Mouse (Mus musculus): ENCODE measurements around the gene Mcoln3. TPM values are rescaled to one million over a fixed set of nuclear protein-coding genes. Genes with fewer than 3 reads are reported as not detected.

Gene Mcoln3
- total and polyA plus RNA-seq, 2 experiments from 2014 or later, result 0.38 TPM

- Histone ChIP-seq H3K4me3 (ENCODE audit: low read depth, low read length) (no peak overlapping the region), H3K27me3 (ENCODE audit: insufficient read depth, low read length) (peaks cover 9% of the 10 kb centered on the region; the same call in 1 of the 2 replicates), H3K9me3 (ENCODE audit: low read length) (no peaks in the 10 kb centered on the region), H3K4me1 (ENCODE audit: insufficient read depth, low read length) (peaks cover 3% of the 10 kb centered on the region; the same call in 1 of the 2 replicates), H3K36me3 (ENCODE audit: insufficient read depth, low read length) (no peaks in the 10 kb centered on the region), H3K9ac (replicated peaks; ENCODE audit: low read length, poor library complexity, severe bottlenecking) (no peak overlapping the region), H3K4me2 (ENCODE audit: low read depth, low read length, poor library complexity, severe bottlenecking) (no peak overlapping the region), H3K27ac (ENCODE audit: low read depth, low read length) (no peak overlapping the region)
- TF ChIP-seq CTCF (IDR thresholded peaks at IDR 0.05), result no peak
- no peak for DNase-seq (ENCODE audit: low spot score)
- 88% methylated on average over 13 of the region's 13 CpGs for WGBS
- ATAC-seq (ENCODE audit: low FRiP score), result no peak
Observed at GRCm38 (mm10) chr3:146155628-146156576, 38.7 kb downstream of the Mcoln3 start.

- Histone ChIP-seq H3K4me1 (ENCODE audit: insufficient read depth, low read length) (peaks cover 3% of the 10 kb centered on the region; the same call in 1 of the 2 replicates), H3K27ac (ENCODE audit: low read depth, low read length) (no peak overlapping the region), H3K4me3 (ENCODE audit: low read depth, low read length) (no peak overlapping the region), H3K27me3 (ENCODE audit: insufficient read depth, low read length) (peaks cover under 1% of the 10 kb centered on the region; the same call in 1 of the 2 replicates), H3K4me2 (ENCODE audit: low read depth, low read length, poor library complexity, severe bottlenecking) (no peak overlapping the region), H3K9ac (replicated peaks; ENCODE audit: low read length, poor library complexity, severe bottlenecking) (no peak overlapping the region), H3K36me3 (ENCODE audit: insufficient read depth, low read length) (no peaks in the 10 kb centered on the region), H3K9me3 (ENCODE audit: low read length) (no peaks in the 10 kb centered on the region)
- 84% methylated on average over 2 of the region's 2 CpGs for WGBS
- no peak for ATAC-seq (ENCODE audit: low FRiP score)
- no peak for TF ChIP-seq CTCF (IDR thresholded peaks at IDR 0.05)
- no peak for DNase-seq (ENCODE audit: low spot score)
Observed at GRCm38 (mm10) chr3:146156811-146157210, 39.6 kb downstream of the Mcoln3 start.

DNA sequence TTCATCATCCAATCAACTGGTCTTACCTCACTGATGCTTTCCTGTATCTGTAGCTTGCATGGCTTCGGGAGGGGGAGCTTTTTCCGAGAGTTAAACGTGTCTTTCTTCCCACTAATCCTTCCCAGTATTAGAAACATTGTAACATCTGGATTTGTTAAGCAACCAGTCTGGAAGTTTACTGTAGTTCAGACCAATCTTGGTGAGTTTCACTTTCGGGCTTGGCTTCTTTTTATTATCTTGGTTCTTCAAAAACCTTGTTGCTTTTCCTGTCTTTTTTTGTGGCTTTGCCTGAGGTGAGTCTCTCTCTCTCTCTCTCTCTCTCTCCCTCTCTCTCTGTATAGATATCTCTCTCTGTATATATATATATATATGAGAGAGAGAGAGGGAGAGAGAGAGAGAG lies 40.8 kb downstream of the Mcoln3 start:
- ATAC-seq (ENCODE audit: low FRiP score) (no peak), DNase-seq (ENCODE audit: low spot score) (no peak)
- Histone ChIP-seq H3K4me3 (ENCODE audit: low read depth, low read length) (no peak overlapping the region), H3K27ac (ENCODE audit: low read depth, low read length) (no peak overlapping the region), H3K9ac (replicated peaks; ENCODE audit: low read length, poor library complexity, severe bottlenecking) (no peak overlapping the region), H3K4me2 (ENCODE audit: low read depth, low read length, poor library complexity, severe bottlenecking) (no peak overlapping the region), H3K9me3 (ENCODE audit: low read length) (no peaks in the 10 kb centered on the region), H3K4me1 (ENCODE audit: insufficient read depth, low read length) (peaks cover 3% of the 10 kb centered on the region; the same call in 1 of the 2 replicates), H3K27me3 (ENCODE audit: insufficient read depth, low read length) (no peaks in the 10 kb centered on the region), H3K36me3 (ENCODE audit: insufficient read depth, low read length) (no peaks in the 10 kb centered on the region)
- WGBS, result 79% methylated on average over 4 of the region's 4 CpGs
- TF ChIP-seq CTCF (IDR thresholded peaks at IDR 0.05), result no peak

DNA sequence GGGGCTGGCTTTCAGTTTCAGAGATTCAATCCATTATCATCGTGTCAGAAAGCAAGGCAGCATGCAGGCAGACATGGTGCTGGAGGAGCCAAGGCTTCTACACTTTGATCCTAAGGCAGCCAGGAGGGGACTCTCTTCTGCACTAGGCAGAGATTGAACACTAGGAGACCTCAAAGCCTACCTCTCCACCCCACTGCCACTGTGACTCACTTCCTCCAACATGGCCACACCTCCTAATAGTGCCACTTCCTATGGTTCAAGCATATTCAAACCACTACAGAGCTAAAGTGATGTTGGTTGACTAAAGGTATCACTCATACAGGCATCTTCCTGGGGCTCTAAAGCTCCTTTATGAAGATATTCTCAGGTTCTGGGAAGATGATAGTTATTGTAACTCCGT lies 42.1 kb downstream of the Mcoln3 start:
- H3K4me1 ChIP-seq (ENCODE audit: insufficient read depth, low read length), result no peaks in the 10 kb centered on the region
- no peaks in the 10 kb centered on the region for H3K9me3 ChIP-seq (ENCODE audit: low read length)
- no peak overlapping the region for H3K4me3 ChIP-seq (ENCODE audit: low read depth, low read length)
- TF ChIP-seq CTCF (IDR thresholded peaks at IDR 0.05), result no peak
- no peak overlapping the region for H3K27ac ChIP-seq (ENCODE audit: low read depth, low read length)
- no peak overlapping the region for H3K4me2 ChIP-seq (ENCODE audit: low read depth, low read length, poor library complexity, severe bottlenecking)
- ATAC-seq (ENCODE audit: low FRiP score), result no peak
- no peaks in the 10 kb centered on the region for H3K27me3 ChIP-seq (ENCODE audit: insufficient read depth, low read length)
- H3K9ac ChIP-seq (replicated peaks; ENCODE audit: low read length, poor library complexity, severe bottlenecking), result no peak overlapping the region
- no peak for DNase-seq (ENCODE audit: low spot score)
- 86% methylated on average over 2 of the region's 2 CpGs for WGBS
- no peaks in the 10 kb centered on the region for H3K36me3 ChIP-seq (ENCODE audit: insufficient read depth, low read length)

DNA sequence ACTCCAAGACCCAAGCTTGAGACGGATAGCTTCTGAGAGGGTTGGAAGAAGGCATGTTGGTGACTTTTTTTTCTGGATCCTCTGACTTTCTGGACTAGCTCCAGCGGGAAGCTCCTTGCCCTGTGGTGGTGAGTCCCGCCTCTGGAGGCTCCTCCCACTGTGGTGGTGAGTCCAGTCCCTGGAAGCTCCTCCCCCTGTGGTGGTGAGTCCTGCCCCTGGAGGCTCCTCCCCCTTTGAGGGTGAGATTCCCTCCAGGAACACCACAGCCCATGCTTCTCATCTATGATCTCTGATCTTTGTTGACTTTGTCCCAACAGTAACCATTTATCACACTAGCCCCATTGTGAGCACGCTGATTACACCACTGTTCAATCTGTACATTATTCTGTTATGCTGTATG lies 44.9 kb downstream of the Mcoln3 start:
- no peaks in the 10 kb centered on the region for H3K4me1 ChIP-seq (ENCODE audit: insufficient read depth, low read length)
- H3K9me3 ChIP-seq (ENCODE audit: low read length), result no peaks in the 10 kb centered on the region
- no peak overlapping the region for H3K4me3 ChIP-seq (ENCODE audit: low read depth, low read length)
- H3K4me2 ChIP-seq (ENCODE audit: low read depth, low read length, poor library complexity, severe bottlenecking), result no peak overlapping the region
- H3K27ac ChIP-seq (ENCODE audit: low read depth, low read length), result no peak overlapping the region
- H3K36me3 ChIP-seq (ENCODE audit: insufficient read depth, low read length), result no peaks in the 10 kb centered on the region
- DNase-seq (ENCODE audit: low spot score) (no peak), ATAC-seq (ENCODE audit: low FRiP score) (no peak)
- no peak overlapping the region for H3K9ac ChIP-seq (replicated peaks; ENCODE audit: low read length, poor library complexity, severe bottlenecking)
- TF ChIP-seq CTCF (IDR thresholded peaks at IDR 0.05), result no peak
- 82% methylated on average over 4 of the region's 4 CpGs for WGBS
- no peaks in the 10 kb centered on the region for H3K27me3 ChIP-seq (ENCODE audit: insufficient read depth, low read length)

DNA sequence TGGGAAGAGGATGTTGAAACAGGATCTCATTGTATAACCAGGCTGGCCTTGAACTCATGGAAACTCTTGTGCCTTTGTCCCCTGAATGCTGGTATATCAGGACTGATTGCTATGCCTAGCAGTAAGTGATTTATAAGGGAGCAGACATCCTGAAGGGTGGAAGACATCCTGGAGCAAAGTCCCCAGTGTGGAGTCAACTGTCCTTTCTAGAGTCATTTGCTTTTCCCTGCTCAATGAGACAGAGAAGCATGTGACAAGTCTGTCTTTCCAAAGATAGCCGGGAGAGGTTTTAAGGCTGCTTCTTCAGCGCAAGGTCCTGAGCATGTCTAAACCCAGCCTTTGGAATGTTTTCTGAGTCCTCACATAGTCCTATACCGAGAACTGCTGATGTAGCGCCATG lies 52.1 kb downstream of the Mcoln3 start:
- H3K36me3 ChIP-seq (ENCODE audit: insufficient read depth, low read length), result no peaks in the 10 kb centered on the region
- no peak for DNase-seq (ENCODE audit: low spot score)
- TF ChIP-seq CTCF (IDR thresholded peaks at IDR 0.05), result no peak
- no peaks in the 10 kb centered on the region for H3K27me3 ChIP-seq (ENCODE audit: insufficient read depth, low read length)
- H3K4me1 ChIP-seq (ENCODE audit: insufficient read depth, low read length), result no peaks in the 10 kb centered on the region
- no peak overlapping the region for H3K4me2 ChIP-seq (ENCODE audit: low read depth, low read length, poor library complexity, severe bottlenecking)
- no peak overlapping the region for H3K9ac ChIP-seq (replicated peaks; ENCODE audit: low read length, poor library complexity, severe bottlenecking)
- no peaks in the 10 kb centered on the region for H3K9me3 ChIP-seq (ENCODE audit: low read length)
- WGBS, result 94% methylated on average over 4 of the region's 4 CpGs
- H3K27ac ChIP-seq (ENCODE audit: low read depth, low read length), result no peak overlapping the region
- H3K4me3 ChIP-seq (ENCODE audit: low read depth, low read length), result no peak overlapping the region
- no peak for ATAC-seq (ENCODE audit: low FRiP score)

All from midbrain, postnatal 0 days (tissue).